Mouse (Mus musculus) liver (tissue): ENCODE data around the gene 2310033P09Rik.
"Not testable (repeated sequence)": the region's sequence is repeated elsewhere in the genome, so short reads cannot be mapped to it uniquely, and the experiment has no call there.

Source experiments
- DNase-seq: peaks from one replicate; pipeline ENCODE4 v3.0.0-alpha.2; 2020; ENCODE audit warnings: mixed read lengths

Gene 2310033P09Rik

GRCm38 (mm10) chr11:59201216-59202002, 6.7 kb upstream of the 2310033P09Rik start:
- no peak for DNase-seq

DNA sequence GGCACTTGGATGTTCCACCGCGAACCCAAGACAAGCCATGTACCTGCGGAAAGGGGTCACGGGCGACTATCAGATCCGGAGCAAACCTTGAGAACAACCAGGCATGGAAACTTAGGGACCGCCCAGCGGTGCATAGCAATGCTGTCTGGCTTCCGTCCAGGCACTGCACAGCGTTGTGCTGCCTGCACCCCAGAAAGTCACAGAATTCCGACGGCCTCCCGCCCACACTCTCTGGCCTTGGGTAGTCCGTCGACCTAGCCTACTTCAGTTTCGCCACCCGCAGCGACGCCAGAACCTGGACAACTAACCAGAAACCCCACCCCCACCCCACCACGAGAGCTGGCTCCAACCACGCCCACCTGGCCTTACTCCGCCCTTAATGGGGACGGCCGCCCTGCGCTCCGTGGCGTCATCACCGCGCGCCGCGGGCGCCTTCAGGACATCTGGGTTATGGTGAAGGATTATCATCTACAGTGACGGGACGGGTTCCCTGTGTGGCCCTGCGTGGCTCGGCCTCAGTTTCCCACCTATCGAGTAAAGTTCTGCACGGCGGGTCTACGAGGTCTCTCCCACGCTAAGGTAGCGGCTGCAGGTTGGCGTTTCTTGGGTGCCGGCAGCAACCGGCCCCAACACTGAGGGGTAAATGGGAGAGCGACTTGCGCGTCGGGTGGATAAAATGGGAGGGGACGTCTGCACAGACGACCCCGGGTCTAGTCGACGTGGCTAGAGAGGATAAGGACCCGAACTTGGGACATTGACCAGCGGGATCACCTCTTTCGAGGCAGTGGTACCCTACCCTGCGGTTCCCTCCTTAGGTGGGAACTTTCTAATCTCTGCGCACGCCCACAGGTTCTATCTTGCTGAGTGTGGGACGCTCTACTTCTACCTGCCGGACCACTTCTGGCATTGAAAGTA, 5.8 kb upstream of the 2310033P09Rik start, which contains the start of gene Mrpl55:
TSS of gene Mrpl55 (plus strand) at position 406 of the 915 bp plus-strand sequence.
- peak; percentile 97 for DNase-seq

- DNase-seq, result peak; percentile 83
Measured at GRCm38 (mm10) chr11:59209003-59209441, 901 bp downstream of the 2310033P09Rik start.

DNA sequence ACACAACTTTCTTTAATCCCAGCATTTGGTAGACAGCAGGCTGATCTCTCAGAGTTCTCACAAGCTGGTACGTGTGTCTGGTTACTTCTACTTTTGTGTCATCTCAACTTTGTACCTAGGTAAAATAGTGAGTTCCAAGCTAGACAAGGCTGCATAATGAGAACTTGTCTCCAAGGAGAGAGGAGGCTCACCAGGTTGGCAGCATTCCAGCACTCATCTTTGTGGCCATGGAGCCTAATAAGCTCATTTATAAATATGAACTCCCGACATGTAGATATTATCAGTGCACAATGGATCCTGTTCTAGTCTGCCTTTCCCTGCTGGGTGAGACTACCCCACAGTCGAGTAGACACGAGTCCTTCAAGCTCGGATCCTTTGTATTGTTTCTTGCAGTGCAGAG, 1.5 kb downstream of the 2310033P09Rik start:
- DNase-seq, result no peak

DNA sequence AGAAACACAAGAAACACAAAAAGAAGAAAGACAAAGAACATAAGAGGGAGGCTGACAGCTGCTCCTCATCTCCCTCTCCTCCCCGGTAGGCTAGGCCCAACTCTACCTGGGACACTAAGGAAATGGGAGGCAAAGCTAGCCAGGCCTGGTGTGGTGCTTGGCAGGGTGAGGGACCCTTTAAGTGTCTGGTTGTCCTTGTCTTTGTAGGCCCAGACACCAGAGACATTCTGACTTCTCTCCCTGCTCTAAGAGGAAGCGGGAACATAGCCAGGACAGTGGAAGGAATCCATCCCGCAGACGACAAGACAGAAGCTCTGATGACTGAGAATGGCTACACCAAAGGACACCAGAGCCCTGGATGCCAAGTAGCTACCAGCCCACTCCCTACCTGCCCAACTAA, 1.9 kb downstream of the 2310033P09Rik start:
- no peak for DNase-seq

DNA sequence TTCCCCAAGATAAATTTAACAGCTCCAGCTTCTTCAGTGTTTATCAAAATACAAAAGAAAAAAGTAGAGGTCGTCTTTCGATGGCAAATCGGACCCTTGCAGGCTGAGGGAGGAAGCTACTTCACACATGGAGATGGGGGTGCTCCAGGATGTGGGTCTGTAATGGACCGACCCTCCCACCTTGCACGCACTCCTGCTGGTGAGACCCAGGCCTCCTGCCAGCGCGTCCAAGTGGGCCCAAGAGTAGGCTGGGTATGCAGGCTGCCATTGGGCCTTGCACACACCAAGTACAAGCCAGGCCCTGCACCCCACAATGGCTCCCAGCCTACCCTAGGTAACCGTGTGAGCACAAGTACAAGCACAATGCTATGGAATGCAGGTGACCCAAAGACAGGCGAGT, 3.4 kb downstream of the 2310033P09Rik start:
- DNase-seq, result not testable (repeated sequence)

DNA sequence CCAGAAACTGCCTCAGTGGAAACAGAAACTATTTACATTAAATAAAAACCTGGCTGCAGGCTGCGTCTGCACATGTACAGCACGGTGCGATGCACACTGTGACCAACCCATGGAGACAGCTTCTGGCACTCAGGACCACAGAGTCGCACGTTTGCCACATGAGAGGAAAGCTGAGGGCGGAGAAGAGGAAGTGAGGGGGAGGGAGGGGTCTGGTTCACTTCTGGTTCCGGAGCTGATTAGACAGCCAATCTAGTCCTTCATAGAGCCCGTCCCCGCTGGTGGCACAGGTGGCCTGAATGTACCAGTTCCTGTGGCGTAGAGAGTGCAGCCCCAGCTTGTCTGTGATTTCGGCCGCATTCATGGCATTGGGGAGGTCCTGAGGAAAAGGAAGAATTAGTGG, 4.2 kb downstream of the 2310033P09Rik start:
- not testable (repeated sequence) for DNase-seq

DNA sequence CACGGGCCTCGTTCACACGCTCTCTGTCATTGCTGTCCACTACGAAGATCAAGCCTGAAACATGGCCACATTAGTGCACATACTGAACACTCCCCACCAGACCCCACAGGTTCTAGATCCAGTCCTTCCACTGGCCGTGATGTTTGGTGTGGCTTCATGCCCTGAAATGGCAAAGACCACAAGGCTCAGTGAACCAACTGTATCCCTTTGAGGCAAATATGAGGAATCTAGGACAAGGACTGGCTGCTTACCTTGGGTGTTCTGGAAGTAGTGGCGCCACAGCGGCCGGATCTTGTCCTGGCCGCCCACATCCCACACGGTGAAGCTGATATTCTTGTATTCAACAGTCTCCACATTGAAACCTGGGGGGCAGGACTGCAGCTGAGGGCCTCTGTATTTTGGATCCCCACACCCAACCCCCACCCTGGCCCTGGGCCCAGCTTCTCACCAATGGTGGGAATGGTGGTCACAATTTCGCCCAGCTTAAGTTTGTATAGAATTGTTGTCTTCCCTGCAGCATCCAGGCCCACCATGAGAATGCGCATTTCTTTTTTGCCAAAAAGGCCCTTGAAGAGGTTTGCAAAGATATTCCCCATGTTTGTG, 4.9 kb downstream of the 2310033P09Rik start:
- no peak for DNase-seq

DNA sequence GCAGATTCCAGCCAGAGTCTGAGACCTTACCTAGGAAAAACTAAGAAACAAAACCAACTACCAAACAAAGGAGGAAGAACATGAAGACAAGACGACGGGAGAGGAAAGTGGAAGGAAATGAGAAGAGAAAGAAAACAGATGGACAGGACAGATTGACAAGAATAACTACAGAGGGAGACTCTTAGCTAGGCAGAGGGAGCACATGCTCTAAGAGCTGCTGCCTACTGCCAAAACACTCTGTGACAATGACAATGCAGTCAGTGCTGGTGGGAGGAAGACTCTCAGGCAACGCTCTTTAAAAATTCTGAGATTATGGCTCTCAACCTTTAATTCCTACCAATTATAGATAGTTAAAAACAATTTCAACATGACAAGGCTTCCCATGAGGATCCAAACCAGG, 8.8 kb downstream of the 2310033P09Rik start:
- DNase-seq, result no peak

DNA sequence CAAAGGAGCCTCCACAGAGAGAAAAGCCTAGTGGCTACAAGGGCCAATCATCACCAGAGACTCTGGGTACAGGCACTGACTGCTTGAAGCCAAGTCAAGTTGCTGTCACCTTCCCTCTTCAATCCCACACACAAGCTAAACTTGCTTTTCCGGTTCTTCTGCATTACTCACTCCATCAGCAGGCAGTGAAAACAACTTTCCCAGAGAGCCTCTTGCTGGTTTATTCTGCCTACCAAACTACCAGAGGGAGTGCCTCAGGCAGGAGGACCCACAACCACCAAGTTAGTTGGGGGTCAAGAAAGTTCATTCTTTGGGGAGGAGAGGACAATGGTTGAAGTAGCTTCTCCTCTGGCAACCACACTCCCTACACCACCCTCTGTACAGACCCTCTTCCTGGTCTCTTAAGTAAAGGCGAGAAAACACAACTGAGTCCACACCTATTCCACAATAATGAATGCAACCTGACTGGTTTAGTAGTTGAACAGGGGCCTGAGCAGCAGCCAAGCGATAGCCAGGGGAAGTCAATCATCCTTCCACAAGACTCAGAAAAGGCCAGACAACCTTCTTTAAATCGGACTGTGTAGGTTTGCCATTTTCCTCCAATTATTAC, 10.4 kb downstream of the 2310033P09Rik start:
- DNase-seq, result no peak

GRCm38 (mm10) chr11:59219064-59219463, 10.9 kb downstream of the 2310033P09Rik start:
- peak; percentile 60 for DNase-seq

GRCm38 (mm10) chr11:59221604-59222003, 13.5 kb downstream of the 2310033P09Rik start:
- DNase-seq, result no peak

DNA sequence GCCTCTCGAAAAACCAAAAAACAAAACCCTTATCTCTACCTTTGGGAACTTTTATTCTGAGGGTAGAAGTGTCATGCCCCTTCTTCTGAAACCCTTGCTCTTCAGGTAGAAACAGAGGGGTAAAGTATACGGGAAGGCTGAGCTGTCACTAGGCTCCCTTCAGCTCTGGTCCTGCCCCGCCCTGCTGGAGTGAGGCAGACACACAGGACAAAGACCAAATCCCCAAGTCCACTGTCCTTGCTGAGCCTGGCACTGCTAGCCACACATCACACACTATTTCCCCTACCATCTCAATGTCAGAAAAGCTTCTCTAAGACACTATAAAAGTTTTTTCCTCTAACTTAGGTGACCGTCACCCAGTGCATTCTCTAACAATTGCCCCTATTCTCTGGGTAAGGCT, 14.2 kb downstream of the 2310033P09Rik start:
- DNase-seq, result no peak

- DNase-seq, result no peak
Measured at GRCm38 (mm10) chr11:59224025-59224424, 15.9 kb downstream of the 2310033P09Rik start.

DNA sequence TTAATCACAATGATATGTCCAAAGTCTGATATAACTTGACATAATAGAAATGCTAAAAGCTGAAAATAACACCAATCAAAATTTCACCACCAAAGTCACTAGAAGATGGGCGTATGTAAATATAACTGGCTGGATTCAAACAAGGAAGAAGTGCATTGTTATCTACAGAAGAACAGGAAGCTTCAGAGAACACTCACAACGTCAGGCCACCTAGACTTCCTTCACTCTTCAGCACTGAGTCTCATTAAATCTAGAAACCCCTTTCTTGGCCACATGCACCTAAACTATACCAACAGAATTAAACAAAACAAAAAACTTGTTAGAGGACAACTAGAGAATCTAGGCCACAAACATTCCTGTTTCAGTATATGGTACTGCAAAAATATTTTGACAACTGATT, 16.3 kb downstream of the 2310033P09Rik start:
- no peak for DNase-seq

DNA sequence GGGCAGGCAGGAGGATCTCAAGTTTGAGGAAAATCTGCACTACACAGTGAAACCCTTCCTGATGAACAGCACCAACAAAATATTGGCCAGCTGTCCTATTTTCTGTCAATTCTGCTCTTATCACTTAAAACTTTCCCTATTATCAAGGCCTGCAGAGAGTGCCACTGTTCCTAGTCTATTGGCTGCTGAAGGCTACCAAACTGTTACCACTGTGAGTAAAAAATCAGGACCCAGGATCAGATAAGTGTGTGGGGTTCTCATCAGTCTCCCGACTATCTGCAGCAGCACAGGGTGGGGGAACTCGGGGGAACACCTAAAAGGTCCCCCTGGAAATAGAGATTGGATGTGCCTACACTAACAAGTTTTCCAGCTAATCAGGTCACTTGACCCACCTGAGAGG, 17.0 kb downstream of the 2310033P09Rik start:
- no peak for DNase-seq

DNA sequence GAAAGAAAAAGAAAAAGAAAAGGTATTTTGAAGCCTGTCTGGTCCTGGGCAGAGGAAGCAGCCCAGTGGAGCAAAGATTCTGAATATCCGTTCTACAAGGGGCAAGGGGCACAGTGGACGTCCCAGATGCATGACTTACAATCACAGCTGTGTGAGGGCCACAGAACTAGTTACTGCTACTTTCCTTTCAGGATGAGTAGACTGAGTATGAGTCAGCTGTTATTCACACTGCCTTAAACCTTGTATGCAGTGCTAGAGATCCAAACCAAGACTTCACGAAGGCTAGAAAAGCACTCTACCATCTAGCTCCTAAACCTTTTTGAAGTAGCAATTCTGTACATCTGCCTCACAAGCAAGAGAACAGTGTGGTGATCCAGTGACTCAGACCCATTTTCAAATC, 18.1 kb downstream of the 2310033P09Rik start:
- no peak for DNase-seq

GRCm38 (mm10) chr11:59226787-59227603, 18.9 kb downstream of the 2310033P09Rik start:
- peak; percentile 21 for DNase-seq

- DNase-seq, result no peak
Measured at GRCm38 (mm10) chr11:59227604-59228121, 19.5 kb downstream of the 2310033P09Rik start.

DNA sequence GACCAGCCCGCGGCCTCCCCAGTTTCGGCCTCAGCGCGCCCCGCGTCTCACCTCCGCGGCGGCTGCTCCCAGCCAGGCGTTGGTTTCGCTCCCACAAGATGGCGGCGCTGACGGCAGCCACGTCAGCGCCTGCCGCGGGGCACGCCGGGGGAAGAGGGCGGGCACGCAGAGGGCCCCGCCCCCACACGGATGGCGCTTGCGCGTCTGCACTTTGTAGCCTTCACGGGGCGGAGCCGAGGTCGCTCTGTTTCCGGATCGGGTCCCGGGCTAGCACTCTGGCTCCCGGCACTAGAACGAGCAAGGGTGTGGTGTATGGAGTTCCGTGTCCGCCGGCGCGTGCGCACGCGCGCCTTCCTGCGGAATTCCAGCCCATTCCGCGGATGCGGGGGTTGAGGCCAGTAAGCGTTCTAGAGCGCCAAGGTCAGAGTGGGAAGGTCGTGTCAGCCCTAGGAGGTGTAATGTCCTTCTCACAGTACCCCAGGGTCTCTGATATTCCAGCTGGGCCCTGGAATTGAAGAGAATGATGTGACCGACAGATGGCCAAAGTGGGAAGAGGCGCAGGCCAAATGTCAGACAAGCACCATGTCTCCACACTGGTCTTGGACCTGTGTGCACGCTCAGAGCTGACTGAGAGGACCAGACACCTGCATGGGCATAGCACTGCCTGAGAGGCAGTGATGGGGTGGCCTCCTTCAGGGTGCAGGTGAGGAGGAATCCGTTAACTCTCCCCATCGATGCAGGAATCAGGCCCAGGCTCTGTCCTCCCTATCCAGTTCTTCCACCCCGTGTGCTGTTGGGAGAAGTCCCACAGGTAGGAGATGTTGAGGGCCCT, 20.2 kb downstream of the 2310033P09Rik start, which contains the start of gene Arf1:
TSS of gene Arf1 (minus strand) at position 149 of the 832 bp plus-strand sequence.
- DNase-seq, result peak; percentile 98
